Mouse (Mus musculus) right cerebral cortex, postnatal 14 days (tissue): ENCODE measurements around the gene Pcnx2.

Experiments
- DNase-seq: peaks from one replicate; pipeline ENCODE4 v3.0.0; 2022

Pcnx2 gene

GRCm38 (mm10) chr8:125816742-125817141, 81.4 kb downstream of the Pcnx2 start:
- DNase-seq: no peak

- peak; percentile 70 for DNase-seq
Observed at GRCm38 (mm10) chr8:125808826-125809225, 89.3 kb downstream of the Pcnx2 start.

GRCm38 (mm10) chr8:125807905-125808310, 90.2 kb downstream of the Pcnx2 start:
- no peak for DNase-seq

- DNase-seq: peak; percentile 38
Observed at GRCm38 (mm10) chr8:125806459-125806858, 91.7 kb downstream of the Pcnx2 start.

GRCm38 (mm10) chr8:125796970-125797369, 101.1 kb downstream of the Pcnx2 start:
- no peak for DNase-seq

GRCm38 (mm10) chr8:125795341-125795740, 102.8 kb downstream of the Pcnx2 start:
- DNase-seq: no peak

GRCm38 (mm10) chr8:125792816-125793455, 105.2 kb downstream of the Pcnx2 start:
- no peak for DNase-seq

GRCm38 (mm10) chr8:125786886-125787285, 111.2 kb downstream of the Pcnx2 start:
- DNase-seq: no peak

GRCm38 (mm10) chr8:125782161-125782560, 116.0 kb downstream of the Pcnx2 start:
- DNase-seq: no peak

- DNase-seq: no peak
Observed at GRCm38 (mm10) chr8:125779656-125780055, 118.5 kb downstream of the Pcnx2 start.

- no peak for DNase-seq
Observed at GRCm38 (mm10) chr8:125778919-125779318, 119.2 kb downstream of the Pcnx2 start.

GRCm38 (mm10) chr8:125777478-125778164, 120.5 kb downstream of the Pcnx2 start:
- no peak for DNase-seq

GRCm38 (mm10) chr8:125776800-125777199, 121.3 kb downstream of the Pcnx2 start:
- DNase-seq: no peak

- no peak for DNase-seq
Observed at GRCm38 (mm10) chr8:125776314-125776713, 121.8 kb downstream of the Pcnx2 start.

- no peak for DNase-seq
Observed at GRCm38 (mm10) chr8:125775031-125775430, 123.1 kb downstream of the Pcnx2 start.

- DNase-seq: no peak
Observed at GRCm38 (mm10) chr8:125773281-125773803, 124.8 kb downstream of the Pcnx2 start.

- no peak for DNase-seq
Observed at GRCm38 (mm10) chr8:125772300-125772699, 125.8 kb downstream of the Pcnx2 start.

GRCm38 (mm10) chr8:125768079-125768478, 130.0 kb downstream of the Pcnx2 start:
- DNase-seq: no peak

- no peak for DNase-seq
Observed at GRCm38 (mm10) chr8:125763066-125763786, 134.9 kb downstream of the Pcnx2 start.

- peak; percentile 38 for DNase-seq
Observed at GRCm38 (mm10) chr8:125759022-125759421, 139.1 kb downstream of the Pcnx2 start.

- DNase-seq: no peak
Observed at GRCm38 (mm10) chr8:125757106-125757496, 141.0 kb downstream of the Pcnx2 start.

- DNase-seq: no peak
Observed at GRCm38 (mm10) chr8:125756391-125757105, 141.6 kb downstream of the Pcnx2 start.

- no peak for DNase-seq
Observed at GRCm38 (mm10) chr8:125755896-125756295, 142.2 kb downstream of the Pcnx2 start.
